Mouse (Mus musculus): ENCODE data around the gene St5.

The St5 gene

GRCm38 (mm10) chr7:109700213-109700612 lies 3.2 kb downstream of the St5 start:
- no peak for DNase-seq (ENCODE audit: low read depth)

GRCm38 (mm10) chr7:109695339-109695726 lies 8.1 kb downstream of the St5 start:
- no peak for DNase-seq (ENCODE audit: low read depth)

GRCm38 (mm10) chr7:109694576-109695338 lies 8.6 kb downstream of the St5 start:
- DNase-seq (ENCODE audit: low read depth) = no peak

- no peak for DNase-seq (ENCODE audit: low read depth)
Measured at GRCm38 (mm10) chr7:109690961-109691360, 12.4 kb downstream of the St5 start.

- DNase-seq (ENCODE audit: low read depth) = no peak
Measured at GRCm38 (mm10) chr7:109690101-109690500, 13.3 kb downstream of the St5 start.

GRCm38 (mm10) chr7:109686585-109687128 lies 16.7 kb downstream of the St5 start:
- no peak for DNase-seq (ENCODE audit: low read depth)

GRCm38 (mm10) chr7:109680879-109681278 lies 22.5 kb downstream of the St5 start:
- no peak for DNase-seq (ENCODE audit: low read depth)

- no peak for DNase-seq (ENCODE audit: low read depth)
Measured at GRCm38 (mm10) chr7:109680284-109680683, 23.1 kb downstream of the St5 start.

GRCm38 (mm10) chr7:109674944-109675628 lies 28.3 kb downstream of the St5 start:
- DNase-seq (ENCODE audit: low read depth) = no peak

- no peak for DNase-seq (ENCODE audit: low read depth)
Measured at GRCm38 (mm10) chr7:109671581-109672471, 31.6 kb downstream of the St5 start.

GRCm38 (mm10) chr7:109669426-109670170 lies 33.8 kb downstream of the St5 start:
- no peak for DNase-seq (ENCODE audit: low read depth)

GRCm38 (mm10) chr7:109666664-109667063 lies 36.7 kb downstream of the St5 start:
- DNase-seq (ENCODE audit: low read depth) = no peak

- DNase-seq (ENCODE audit: low read depth) = no peak
Measured at GRCm38 (mm10) chr7:109662626-109663025, 40.8 kb downstream of the St5 start.

- DNase-seq (ENCODE audit: low read depth) = no peak
Measured at GRCm38 (mm10) chr7:109659278-109659677, 44.1 kb downstream of the St5 start.

- no peak for DNase-seq (ENCODE audit: low read depth)
Measured at GRCm38 (mm10) chr7:109657884-109658283, 45.5 kb downstream of the St5 start.

- DNase-seq (ENCODE audit: low read depth) = no peak
Measured at GRCm38 (mm10) chr7:109654871-109655270, 48.5 kb downstream of the St5 start.

GRCm38 (mm10) chr7:109648812-109649594 lies 54.4 kb downstream of the St5 start:
- DNase-seq (ENCODE audit: low read depth) = no peak

- DNase-seq (ENCODE audit: low read depth) = no peak
Measured at GRCm38 (mm10) chr7:109646574-109646973, 56.8 kb downstream of the St5 start.

- no peak for DNase-seq (ENCODE audit: low read depth)
Measured at GRCm38 (mm10) chr7:109643305-109643994, 60.0 kb downstream of the St5 start.

GRCm38 (mm10) chr7:109641963-109642362 lies 61.4 kb downstream of the St5 start:
- DNase-seq (ENCODE audit: low read depth) = no peak

All from naive thymus-derived CD4-positive, alpha-beta T cell, adult 2 months (primary cell).